Mouse (Mus musculus) neural tube, embryonic 13.5 days (tissue): ENCODE measurements around the gene Abcc12. TPM values are rescaled to one million over a fixed set of nuclear protein-coding genes. Genes with fewer than 3 reads are reported as not detected.

Source experiments
- ATAC-seq: fragments of 200-750 bp; cut with Nextera tagmentation; 2 replicates; pipeline ENCODE4 v1.8.0; 2017; ENCODE audit warnings: low read depth, mild to moderate bottlenecking, moderate TSS enrichment, moderate library complexity
- H3K27ac ChIP-seq: fragments of 300-500 bp; sonication (generic); replicated peaks from 2 replicates; pipeline ENCODE4 v1.5.1; 2015; ENCODE audit warnings: moderate library complexity, mild to moderate bottlenecking, inconsistent platforms
- H3K27me3 ChIP-seq: fragments of 300-500 bp; sonication (generic); 2 replicates; pipeline ENCODE4 v1.6.1; 2015; ENCODE audit warnings: mild to moderate bottlenecking, inconsistent platforms
- H3K36me3 ChIP-seq: fragments of 300-500 bp; sonication (generic); 2 replicates; pipeline ENCODE4 v1.6.1; 2015; ENCODE audit warnings: mild to moderate bottlenecking, inconsistent platforms
- H3K4me1 ChIP-seq: fragments of 300-500 bp; sonication (generic); replicated peaks from 2 replicates; pipeline ENCODE4 v1.6.1; 2015; ENCODE audit warnings: inconsistent platforms
- H3K4me2 ChIP-seq: fragments of 300-500 bp; sonication (generic); 2 replicates; pipeline ENCODE4 v1.6.1; 2015; ENCODE audit warnings: inconsistent platforms, mild to moderate bottlenecking, moderate library complexity
- H3K4me3 ChIP-seq: fragments of 300-500 bp; sonication (generic); 2 replicates; pipeline ENCODE4 v1.5.1; 2015; ENCODE audit warnings: mild to moderate bottlenecking, inconsistent platforms
- H3K9ac ChIP-seq: fragments of 300-500 bp; sonication (generic); 2 replicates; pipeline ENCODE4 v1.6.1; 2015; ENCODE audit warnings: moderate library complexity, mild to moderate bottlenecking, inconsistent platforms
- H3K9me3 ChIP-seq: fragments of 300-500 bp; sonication (generic); 2 replicates; pipeline ENCODE4 v1.6.1; 2016; ENCODE audit warnings: inconsistent platforms
- WGBS: fragments of 180-500 bp; shearing (Covaris S2); methylation state at CpG from one replicate; pipeline ENCODE4 v1.1.7; 2015; 5-methylcytosine and 5-hydroxymethylcytosine counted together
- polyA plus RNA-seq: library from polyadenylated mRNA; unstranded; fragments of >200 nt; fragmentation: Nextera tagmentation; extraction: Ambion mirVana; gene quantifications from 2 replicates; pipeline ENCODE4 v1.2.1, GENCODE M21; 2015

Abcc12 gene
- polyA plus RNA-seq, 1 experiment from 2014 or later = 0.11 TPM

DNA sequence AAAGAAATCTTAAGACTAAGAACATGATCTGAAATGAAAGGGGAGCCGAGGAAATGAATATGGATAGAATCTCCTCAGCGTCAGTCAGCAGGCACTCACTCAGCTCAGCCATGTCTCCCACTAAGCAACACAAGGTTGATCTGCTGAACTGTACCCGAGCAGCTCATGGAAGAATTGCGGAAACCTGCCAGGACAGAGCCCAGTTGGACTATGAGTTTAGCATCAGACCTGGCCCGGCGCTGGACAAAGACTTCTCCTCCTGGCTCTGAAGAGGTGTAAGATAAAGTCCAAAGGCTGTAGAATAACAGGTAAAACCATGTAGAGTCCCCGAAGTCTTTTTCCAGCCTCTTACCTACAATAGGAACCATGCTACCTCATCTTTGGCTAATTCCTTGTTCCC lies 17.2 kb upstream of the Abcc12 start:
- Histone ChIP-seq H3K9ac (no peak overlapping the region), H3K9me3 (no peaks in the 10 kb centered on the region), H3K4me1 (no peaks in the 10 kb centered on the region), H3K4me3 (no peak overlapping the region), H3K27ac (no peak overlapping the region), H3K36me3 (no peaks in the 10 kb centered on the region), H3K4me2 (no peak overlapping the region), H3K27me3 (no peaks in the 10 kb centered on the region)
- WGBS = 87% methylated on average over 7 of the region's 7 CpGs
- ATAC-seq = no peak

DNA sequence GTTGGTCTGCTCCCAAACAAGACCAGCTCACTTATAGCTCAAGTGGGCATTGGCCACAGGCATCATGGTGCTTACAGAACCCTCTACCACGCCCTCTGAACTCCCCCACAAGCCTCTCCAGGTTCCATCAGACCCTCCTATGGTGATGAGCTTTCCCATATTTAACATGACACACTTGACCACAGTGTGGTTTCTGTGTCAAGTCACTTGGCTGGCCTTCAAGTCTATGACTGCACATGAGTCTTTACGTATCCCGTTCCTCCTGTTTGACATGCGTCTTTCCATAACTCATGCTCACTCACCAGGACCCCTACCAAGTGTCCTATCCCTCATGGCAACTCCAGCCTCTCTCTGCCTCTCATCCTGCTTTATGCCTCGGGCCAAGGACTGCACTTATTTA lies 15.2 kb upstream of the Abcc12 start:
- Histone ChIP-seq H3K4me3 (no peak overlapping the region), H3K4me2 (no peak overlapping the region), H3K4me1 (no peaks in the 10 kb centered on the region), H3K9ac (no peak overlapping the region), H3K9me3 (no peaks in the 10 kb centered on the region), H3K36me3 (no peaks in the 10 kb centered on the region), H3K27me3 (no peaks in the 10 kb centered on the region), H3K27ac (no peak overlapping the region)
- 80% methylated on average over 5 of the region's 5 CpGs for WGBS
- no peak for ATAC-seq

DNA sequence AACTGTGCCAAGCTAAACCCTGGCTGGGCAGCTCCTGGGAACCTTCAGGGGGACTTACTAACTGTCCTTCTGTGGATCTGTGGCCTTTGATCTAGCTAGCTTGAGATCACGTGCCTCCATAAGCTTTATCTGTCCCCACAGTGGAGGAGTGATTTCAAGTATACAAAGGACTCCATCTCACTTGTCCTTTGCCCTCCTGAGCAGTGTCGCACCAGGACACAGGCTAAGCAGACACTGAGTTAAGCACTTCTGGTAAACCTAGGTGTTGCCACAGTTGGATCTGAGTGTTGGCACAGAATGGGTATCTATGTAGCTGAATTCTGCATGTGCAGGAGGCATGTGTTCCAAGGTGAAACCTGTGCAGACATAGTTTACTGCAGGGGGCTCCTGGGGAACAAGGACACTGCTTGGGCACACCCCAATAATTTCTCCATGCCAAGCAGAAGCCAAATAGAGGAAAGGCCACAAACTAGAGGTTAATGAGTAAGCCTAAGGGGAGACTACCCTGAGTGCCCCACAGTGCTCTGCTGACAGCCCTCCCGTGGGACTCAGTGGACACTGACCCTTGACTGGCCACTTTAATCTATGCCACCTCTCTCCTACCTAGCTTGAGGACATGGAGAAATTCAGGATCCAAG lies 13.8 kb upstream of the Abcc12 start:
- no peak overlapping the region for H3K9ac ChIP-seq
- H3K27ac ChIP-seq = no peak overlapping the region
- no peak for ATAC-seq
- no peaks in the 10 kb centered on the region for H3K9me3 ChIP-seq
- WGBS = 80% methylated on average over 3 of the region's 3 CpGs
- H3K27me3 ChIP-seq = no peaks in the 10 kb centered on the region
- H3K36me3 ChIP-seq = no peaks in the 10 kb centered on the region
- H3K4me3 ChIP-seq = no peak overlapping the region
- H3K4me2 ChIP-seq = no peak overlapping the region
- H3K4me1 ChIP-seq = no peaks in the 10 kb centered on the region

DNA sequence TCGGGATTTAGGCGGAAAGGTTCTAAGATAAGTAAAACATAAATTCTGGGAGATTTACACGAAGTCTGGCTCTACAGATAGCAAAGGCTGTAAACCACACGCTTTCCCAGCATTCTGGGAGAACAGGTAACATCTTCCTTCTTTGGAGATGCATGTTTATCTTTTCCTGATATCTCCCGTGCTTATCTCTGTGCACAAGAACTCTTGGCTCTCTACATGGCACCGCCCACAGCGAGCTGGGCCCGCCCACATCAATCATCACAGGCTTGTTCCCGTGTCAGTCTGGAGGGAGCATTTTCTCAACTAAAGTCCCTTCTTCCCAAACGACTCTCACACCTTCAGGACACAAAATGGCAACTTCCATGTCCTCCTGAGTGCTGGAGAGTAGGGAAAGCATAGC lies 12.6 kb upstream of the Abcc12 start:
- H3K4me3 ChIP-seq = no peak overlapping the region
- H3K27me3 ChIP-seq = no peaks in the 10 kb centered on the region
- H3K4me2 ChIP-seq = no peak overlapping the region
- no peaks in the 10 kb centered on the region for H3K4me1 ChIP-seq
- no peaks in the 10 kb centered on the region for H3K36me3 ChIP-seq
- H3K9ac ChIP-seq = no peak overlapping the region
- no peak overlapping the region for H3K27ac ChIP-seq
- H3K9me3 ChIP-seq = no peaks in the 10 kb centered on the region
- 66% methylated on average over 10 of the region's 10 CpGs for WGBS
- ATAC-seq = no peak

DNA sequence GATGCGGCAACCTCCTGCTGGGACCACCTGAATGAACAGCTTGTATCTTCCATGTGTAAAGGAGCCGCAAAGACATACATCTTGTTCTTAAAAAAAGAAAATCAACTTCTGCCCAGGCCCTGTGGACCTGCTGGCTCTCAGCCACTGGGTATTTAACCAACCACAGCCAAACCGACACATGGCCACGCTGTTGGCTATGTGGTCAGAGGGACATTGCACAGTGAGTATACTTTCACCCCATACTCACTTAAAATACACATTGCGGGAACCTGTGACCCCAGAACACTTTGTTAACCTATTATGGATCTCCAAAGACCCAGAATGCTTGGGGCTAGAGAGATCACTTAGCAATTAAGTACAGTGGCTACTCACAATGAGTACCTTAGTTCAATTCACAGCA lies 7.9 kb upstream of the Abcc12 start:
- no peaks in the 10 kb centered on the region for H3K4me1 ChIP-seq
- ATAC-seq = no peak
- H3K9ac ChIP-seq = no peak overlapping the region
- no peaks in the 10 kb centered on the region for H3K27me3 ChIP-seq
- no peak overlapping the region for H3K4me3 ChIP-seq
- no peak overlapping the region for H3K4me2 ChIP-seq
- H3K36me3 ChIP-seq = no peaks in the 10 kb centered on the region
- H3K27ac ChIP-seq = no peak overlapping the region
- 93% methylated on average over 5 of the region's 5 CpGs for WGBS
- H3K9me3 ChIP-seq = no peaks in the 10 kb centered on the region

DNA sequence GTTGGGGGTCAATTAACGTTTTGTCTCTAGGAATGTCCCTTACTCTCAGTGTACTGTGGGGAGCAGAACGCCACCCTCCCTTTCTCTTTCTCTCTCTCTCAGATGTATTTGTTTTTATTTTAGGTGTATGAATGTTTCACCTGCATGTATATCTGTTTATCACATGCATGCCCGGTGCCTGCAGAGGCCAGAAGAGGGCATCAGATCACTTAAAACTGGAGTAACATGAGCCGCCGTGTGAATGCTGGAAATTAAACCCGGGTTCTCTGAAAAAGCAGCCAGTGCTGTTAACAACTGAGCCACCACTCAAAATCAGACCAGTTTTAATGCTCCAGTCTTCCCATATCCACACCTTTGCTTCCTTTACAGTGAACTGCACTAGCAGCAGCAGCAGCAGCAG lies 6.2 kb upstream of the Abcc12 start:
- Histone ChIP-seq H3K9me3 (no peaks in the 10 kb centered on the region), H3K9ac (no peak overlapping the region), H3K4me2 (no peak overlapping the region), H3K4me1 (no peaks in the 10 kb centered on the region), H3K27ac (no peak overlapping the region), H3K4me3 (no peak overlapping the region), H3K27me3 (no peaks in the 10 kb centered on the region), H3K36me3 (no peaks in the 10 kb centered on the region)
- WGBS = 57% methylated on average over 6 of the region's 6 CpGs
- ATAC-seq = no peak

DNA sequence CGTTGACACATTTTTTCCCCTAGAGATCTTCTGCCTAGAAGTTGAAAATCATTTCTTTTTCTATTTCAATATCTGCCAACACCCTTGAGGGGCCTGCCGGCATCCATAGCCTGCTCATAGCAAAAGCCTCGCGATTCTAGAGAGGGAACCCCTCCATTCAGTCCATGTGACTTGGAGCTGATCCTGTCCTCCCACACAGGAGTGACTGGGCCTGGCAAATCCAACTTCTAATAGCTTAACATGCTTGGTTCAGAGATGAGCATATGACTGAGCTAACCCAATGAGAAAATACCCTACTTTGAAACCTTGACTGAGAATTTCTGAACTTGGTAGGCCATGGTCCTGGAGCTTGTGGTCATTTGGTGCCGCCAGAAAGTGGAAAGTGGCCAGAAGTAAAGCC lies 5.6 kb upstream of the Abcc12 start:
- WGBS = 49% methylated on average over 5 of the region's 5 CpGs
- no peaks in the 10 kb centered on the region for H3K36me3 ChIP-seq
- H3K4me2 ChIP-seq = no peak overlapping the region
- no peaks in the 10 kb centered on the region for H3K9me3 ChIP-seq
- no peaks in the 10 kb centered on the region for H3K27me3 ChIP-seq
- H3K27ac ChIP-seq = no peak overlapping the region
- no peak overlapping the region for H3K9ac ChIP-seq
- ATAC-seq = no peak
- H3K4me3 ChIP-seq = no peak overlapping the region
- H3K4me1 ChIP-seq = no peaks in the 10 kb centered on the region

DNA sequence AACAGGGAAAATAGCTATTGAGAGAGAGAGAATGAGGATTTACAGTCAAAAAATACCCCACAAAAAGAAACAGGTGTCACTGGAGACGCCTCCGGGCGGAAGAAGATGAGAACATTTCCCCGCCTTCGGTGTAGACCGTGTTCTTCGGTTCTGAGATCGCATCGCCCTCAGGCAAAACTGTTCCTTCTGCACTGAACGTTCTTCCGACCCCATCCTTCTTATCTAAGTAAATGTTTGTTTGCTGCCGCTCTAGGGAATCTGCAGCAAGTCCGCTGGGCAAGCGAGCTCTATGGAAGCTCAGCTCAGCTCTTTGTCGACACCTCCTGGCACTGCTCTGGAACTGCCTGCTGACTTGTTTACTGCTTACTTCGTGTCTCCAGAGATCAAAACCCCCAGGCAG lies 5.0 kb upstream of the Abcc12 start:
- Histone ChIP-seq H3K4me1 (no peaks in the 10 kb centered on the region), H3K4me3 (peak overlapping the region; percentile 45), H3K4me2 (peak overlapping the region; percentile 72), H3K9me3 (no peaks in the 10 kb centered on the region), H3K9ac (peak overlapping the region; percentile 60), H3K27me3 (no peaks in the 10 kb centered on the region), H3K27ac (peak overlapping the region; percentile 52; the same call in 1 of the 2 replicates), H3K36me3 (no peaks in the 10 kb centered on the region)
- WGBS = 4% methylated on average over 16 of the region's 16 CpGs
- ATAC-seq = peak; percentile 83

DNA sequence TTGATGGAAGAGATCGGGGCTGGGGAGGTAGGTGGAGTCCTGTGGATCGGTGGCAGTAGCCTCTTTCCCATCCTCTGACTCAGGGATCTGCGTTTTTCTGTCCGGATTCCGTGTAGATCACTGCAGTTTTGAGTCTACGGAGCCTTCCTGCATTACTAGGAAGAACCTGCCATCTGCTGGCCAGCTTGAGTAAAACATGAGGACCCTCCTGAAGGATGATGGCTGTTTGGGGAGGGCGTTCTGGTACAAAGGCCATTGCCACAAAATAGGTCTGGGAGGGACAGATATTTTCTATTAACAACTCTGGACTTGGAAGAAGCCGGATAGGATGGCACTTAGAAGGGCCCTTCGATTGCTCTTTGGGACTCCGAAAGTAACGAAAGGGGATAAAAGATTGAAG lies 4.6 kb upstream of the Abcc12 start:
- no peaks in the 10 kb centered on the region for H3K27me3 ChIP-seq
- ATAC-seq = peak; percentile 89
- H3K4me1 ChIP-seq = no peaks in the 10 kb centered on the region
- H3K4me2 ChIP-seq = peak overlapping the region; percentile 72
- H3K9me3 ChIP-seq = no peaks in the 10 kb centered on the region
- peak overlapping the region; percentile 45 for H3K4me3 ChIP-seq
- WGBS = 5% methylated on average over 11 of the region's 11 CpGs
- no peaks in the 10 kb centered on the region for H3K36me3 ChIP-seq
- peak overlapping the region; percentile 60 for H3K9ac ChIP-seq
- H3K27ac ChIP-seq = peak overlapping the region; percentile 52; the same call in 1 of the 2 replicates

DNA sequence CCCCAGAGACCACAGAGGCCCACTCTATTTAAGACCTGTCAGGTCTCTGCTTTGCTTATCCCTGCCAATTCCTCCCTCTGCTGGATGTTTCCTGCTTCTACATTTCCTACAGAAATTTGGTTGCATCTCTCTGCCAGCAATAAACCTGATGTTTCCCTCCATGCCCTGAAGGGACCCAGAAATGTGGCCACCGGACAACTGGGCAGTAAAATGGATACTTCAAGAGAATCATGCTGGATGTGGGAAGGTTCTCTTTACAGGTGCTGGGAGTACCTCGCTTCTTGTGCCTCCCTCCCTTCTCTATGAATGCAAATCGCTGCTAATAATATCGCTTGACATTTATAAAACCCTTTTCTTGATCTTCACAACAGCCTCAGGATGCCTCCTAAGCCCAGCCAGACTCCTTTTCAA lies 1.4 kb upstream of the Abcc12 start:
- H3K27me3 ChIP-seq = no peaks in the 10 kb centered on the region
- WGBS = 84% methylated on average over 4 of the region's 4 CpGs
- no peaks in the 10 kb centered on the region for H3K36me3 ChIP-seq
- no peaks in the 10 kb centered on the region for H3K9me3 ChIP-seq
- no peak overlapping the region for H3K9ac ChIP-seq
- no peak overlapping the region for H3K27ac ChIP-seq
- no peak for ATAC-seq
- H3K4me1 ChIP-seq = no peaks in the 10 kb centered on the region
- no peak overlapping the region for H3K4me3 ChIP-seq
- no peak overlapping the region for H3K4me2 ChIP-seq

DNA sequence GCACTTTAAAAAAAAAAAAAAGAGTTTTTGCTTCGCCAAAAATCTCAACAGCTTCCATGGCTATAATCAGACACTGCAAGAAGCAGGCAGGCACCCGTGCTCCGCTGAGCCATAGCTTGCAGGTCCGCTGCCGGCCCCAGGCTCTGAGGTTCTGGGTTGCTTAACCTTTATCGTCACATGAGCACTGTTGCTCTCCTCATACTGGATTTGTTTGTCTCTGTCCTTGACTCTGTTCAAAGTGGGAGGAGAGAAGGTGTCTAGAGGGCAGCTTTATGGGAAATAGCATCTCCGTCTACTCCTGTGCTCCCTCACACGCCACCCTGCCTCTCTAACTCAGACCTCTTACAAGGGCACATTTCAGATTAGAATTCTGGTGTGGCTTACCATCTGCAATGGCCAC lies 1.8 kb downstream of the Abcc12 start:
- Histone ChIP-seq H3K4me2 (no peak overlapping the region), H3K4me1 (no peaks in the 10 kb centered on the region), H3K9ac (no peak overlapping the region), H3K4me3 (no peak overlapping the region), H3K27ac (no peak overlapping the region), H3K9me3 (no peaks in the 10 kb centered on the region), H3K27me3 (no peaks in the 10 kb centered on the region), H3K36me3 (no peaks in the 10 kb centered on the region)
- 79% methylated on average over 8 of the region's 8 CpGs for WGBS
- ATAC-seq = no peak

DNA sequence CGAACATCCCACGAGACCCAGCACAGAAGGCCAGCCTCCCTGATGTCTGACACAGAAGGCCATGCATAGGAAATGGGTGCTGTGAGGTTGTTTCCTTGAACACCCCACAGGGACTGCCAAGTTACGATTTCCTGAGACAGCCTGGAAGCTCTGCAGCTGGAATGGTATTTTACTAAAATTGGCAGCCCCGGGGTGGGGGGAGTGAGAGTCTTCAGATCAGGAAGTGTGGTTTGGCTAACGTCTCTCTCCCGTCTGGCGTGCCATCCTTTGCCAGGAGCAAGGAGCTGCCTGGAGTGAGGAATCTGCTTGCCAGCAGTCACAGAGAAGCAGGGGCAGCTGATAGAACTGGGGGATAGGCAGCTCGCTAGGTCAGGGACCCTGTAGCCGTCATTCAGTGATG lies 2.4 kb downstream of the Abcc12 start:
- Histone ChIP-seq H3K27ac (no peak overlapping the region), H3K36me3 (no peaks in the 10 kb centered on the region), H3K4me2 (no peak overlapping the region), H3K4me3 (no peak overlapping the region), H3K27me3 (no peaks in the 10 kb centered on the region), H3K9me3 (no peaks in the 10 kb centered on the region), H3K9ac (no peak overlapping the region), H3K4me1 (no peaks in the 10 kb centered on the region)
- ATAC-seq = no peak
- WGBS = 62% methylated on average over 9 of the region's 9 CpGs

DNA sequence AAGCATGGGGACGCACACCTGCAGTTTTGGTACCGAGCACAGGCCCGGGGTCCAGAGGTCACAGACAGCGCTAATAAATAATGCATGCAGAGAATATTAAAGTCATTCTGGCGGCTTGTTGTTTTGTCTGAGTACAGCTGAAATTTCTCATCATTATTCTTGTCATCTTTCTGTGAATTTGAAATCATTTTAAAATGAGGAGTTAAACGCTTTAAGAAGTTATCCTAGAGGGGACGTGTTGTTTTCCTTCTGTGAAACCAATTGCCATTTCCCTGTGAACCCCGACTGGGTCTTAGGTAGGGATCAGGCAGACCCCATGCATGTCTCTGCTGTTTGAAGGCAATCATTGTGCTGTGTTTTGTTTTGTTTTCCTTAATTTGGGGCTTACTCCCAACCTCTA lies 2.9 kb downstream of the Abcc12 start:
- Histone ChIP-seq H3K36me3 (no peaks in the 10 kb centered on the region), H3K9me3 (no peaks in the 10 kb centered on the region), H3K4me2 (no peak overlapping the region), H3K9ac (no peak overlapping the region), H3K27me3 (no peaks in the 10 kb centered on the region), H3K4me3 (no peak overlapping the region), H3K4me1 (no peaks in the 10 kb centered on the region), H3K27ac (no peak overlapping the region)
- 74% methylated on average over 8 of the region's 8 CpGs for WGBS
- no peak for ATAC-seq
